ENCODE assay signal across 8 mouse cellular contexts in the genomic region with DNA sequence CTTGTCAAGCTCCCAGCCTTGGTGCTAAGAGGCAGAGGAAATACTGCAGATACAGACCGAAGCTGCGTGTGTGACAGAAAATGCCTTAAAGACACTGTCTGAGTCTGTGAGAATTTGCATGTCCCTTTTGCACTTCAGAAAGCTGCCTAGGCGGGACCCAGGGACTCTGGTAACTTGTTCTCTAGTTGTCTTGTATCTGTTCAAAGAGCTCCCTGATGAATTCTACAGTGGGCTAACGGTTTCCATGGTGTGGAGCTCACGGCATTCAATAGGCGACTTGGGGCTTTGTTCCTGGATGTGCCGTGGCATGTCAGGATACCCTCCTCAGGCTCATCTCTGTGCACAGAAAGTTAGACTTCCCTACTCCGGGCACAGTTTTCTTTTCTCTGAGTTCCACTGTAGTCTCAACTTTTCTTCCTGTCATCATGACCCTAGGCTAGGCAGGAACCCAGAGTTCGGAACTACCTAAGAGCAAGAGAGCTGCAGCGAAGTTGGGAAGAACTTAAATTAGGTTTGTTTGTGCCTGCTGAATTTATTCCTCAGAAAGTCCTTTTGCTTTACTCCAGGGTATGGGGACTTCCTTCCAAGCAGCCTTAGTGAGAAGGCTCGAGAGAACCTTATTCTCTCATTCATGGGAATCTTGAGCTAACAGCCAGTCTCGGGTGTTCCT.
A peak's percentile ranks its signal among the peaks of the same experiment; 100 is the strongest.
DNase-seq lines count a peak whose midpoint lies in the region; ATAC-seq lines count a peak whose summit lies in the region.

No protein-coding gene starts in this region.

- H3K4me1 ChIP-seq in heart, embryonic 10.5 days, result peaks cover 77% of the 10 kb centered on the region
- H3K4me1 ChIP-seq in hindbrain, embryonic 10.5 days (replicated peaks), result peaks cover 76% of the 10 kb centered on the region
- peaks cover 24% of the 10 kb centered on the region for H3K4me1 ChIP-seq in midbrain, embryonic 11.5 days (ENCODE audit: control insufficient read depth, insufficient read depth, low read length)

- H3K4me3 ChIP-seq in heart, embryonic 10.5 days, result peak overlapping the region; percentile 62
- H3K4me3 ChIP-seq in hindbrain, embryonic 10.5 days, result peak overlapping the region; percentile 56
- peak overlapping the region; percentile 24 for H3K4me3 ChIP-seq in midbrain, embryonic 11.5 days (ENCODE audit: low read depth, low read length)

- H3K36me3 ChIP-seq in heart, embryonic 10.5 days, result peaks cover 21% of the 10 kb centered on the region
- peaks cover 16% of the 10 kb centered on the region for H3K36me3 ChIP-seq in hindbrain, embryonic 10.5 days
- no peaks in the 10 kb centered on the region for H3K36me3 ChIP-seq in midbrain, embryonic 11.5 days (ENCODE audit: control insufficient read depth, insufficient read depth, low read length)

- H3K27ac ChIP-seq in heart, embryonic 10.5 days, result peak overlapping the region; percentile 91
- H3K27ac ChIP-seq in hindbrain, embryonic 10.5 days, result peak overlapping the region; percentile 94
- H3K27ac ChIP-seq in midbrain, embryonic 11.5 days (ENCODE audit: low read depth, low read length), result peak overlapping the region; percentile 74

- WGBS in heart, embryonic 10.5 days, result 16% methylated on average over 12 of the region's 12 CpGs
- WGBS in hindbrain, embryonic 10.5 days, result 10% methylated on average over 12 of the region's 12 CpGs
- WGBS in midbrain, embryonic 11.5 days, result 11% methylated on average over 12 of the region's 12 CpGs

- intact Hi-C loops in heart, postnatal 25 days (cut with DNase I), result loop anchor here (2.0 to 5.0 kb wide), 4 partner anchors 15 to 63 kb away; no protein-coding TSS in a partner anchor

- no peak for DNase-seq in heart, embryonic 10.5 days (ENCODE audit: low spot score)
- no peak for DNase-seq in heart, postnatal 25 days (ENCODE audit: low spot score)
- peak; percentile 43 for DNase-seq in ZHBTc4 (ENCODE audit: low read depth, low spot score)
- DNase-seq in hindbrain, embryonic 10.5 days (ENCODE audit: low spot score), result peak; percentile 71
- peak; percentile 95 for DNase-seq in midbrain, embryonic 11.5 days (ENCODE audit: low spot score, missing footprints)
- no peak for DNase-seq in adipocyte (ENCODE audit: low spot score)
- DNase-seq in cerebellum, adult 11 months, result no peak
- DNase-seq in spleen, adult 12 weeks (ENCODE audit: low spot score), result no peak

- H3K4me2 ChIP-seq in midbrain, embryonic 11.5 days, result peak overlapping the region; percentile 43

- peak overlapping the region; percentile 54 for H3K9ac ChIP-seq in midbrain, embryonic 11.5 days (ENCODE audit: low read length)

- no peaks in the 10 kb centered on the region for H3K27me3 ChIP-seq in heart, embryonic 10.5 days (ENCODE audit: insufficient read depth, poor library complexity, severe bottlenecking)
- no peaks in the 10 kb centered on the region for H3K27me3 ChIP-seq in hindbrain, embryonic 10.5 days (ENCODE audit: insufficient read depth, poor library complexity, severe bottlenecking)
- no peaks in the 10 kb centered on the region for H3K27me3 ChIP-seq in midbrain, embryonic 11.5 days (ENCODE audit: control insufficient read depth, insufficient read depth, low read length)

- peak; percentile 53 for ATAC-seq in midbrain, embryonic 11.5 days (ENCODE audit: low FRiP score)

- H3K9me3 ChIP-seq in heart, embryonic 10.5 days, result no peaks in the 10 kb centered on the region
- no peaks in the 10 kb centered on the region for H3K9me3 ChIP-seq in hindbrain, embryonic 10.5 days
- H3K9me3 ChIP-seq in midbrain, embryonic 11.5 days (ENCODE audit: control insufficient read depth, low read length), result no peaks in the 10 kb centered on the region

Comparison
In these comparisons a context has a peak if more than half of its experiments do, and no peak if none do; other contexts are left out.
1. DNase-seq: peak in ZHBTc4 (single experiment), hindbrain, embryonic 10.5 days (single experiment) and midbrain, embryonic 11.5 days (single experiment); none in heart, embryonic 10.5 days (single experiment), heart, postnatal 25 days (single experiment), adipocyte (single experiment), cerebellum, adult 11 months (single experiment) and spleen, adult 12 weeks (single experiment).
2. Peak in every context shown above with its lines, with median percentiles within 50 percentile points of each other: H3K27ac ChIP-seq and H3K4me3 ChIP-seq.